Mouse (Mus musculus) T-cell, adult 2 months (primary cell): ENCODE measurements at regions not wholly inside any gene's neighbourhood (a gene's known extent, or its start where the extent isn't known, plus 50 kb on each side); places are given as distances from the start of the nearest gene placed in this dataset.

ENCODE experiments used
- DNase-seq: peaks from one replicate; pipeline ENCODE4 v3.0.0; 2022; ENCODE audit warnings: low spot score

GRCm38 (mm10) chr15:96772701-96773100 is 73.2 kb upstream of the Slc38a2 start:
- no peak for DNase-seq

GRCm38 (mm10) chr15:96770786-96771185 is 71.3 kb upstream of the Slc38a2 start:
- peak; percentile 77 for DNase-seq

- no peak for DNase-seq
These were observed 70.8 kb upstream of the Slc38a2 start for GRCm38 (mm10) chr15:96770299-96770698.

GRCm38 (mm10) chr15:96769751-96770150 is 70.2 kb upstream of the Slc38a2 start:
- no peak for DNase-seq

- no peak for DNase-seq
These were observed 68.9 kb upstream of the Slc38a2 start for GRCm38 (mm10) chr15:96768301-96768993.

GRCm38 (mm10) chr15:96767188-96767587 is 67.7 kb upstream of the Slc38a2 start:
- DNase-seq = no peak

GRCm38 (mm10) chr15:96766238-96766637 is 66.7 kb upstream of the Slc38a2 start:
- no peak for DNase-seq

GRCm38 (mm10) chr15:96763611-96764010 is 64.1 kb upstream of the Slc38a2 start:
- no peak for DNase-seq

- DNase-seq = no peak
These were observed 59.8 kb upstream of the Slc38a2 start for GRCm38 (mm10) chr15:96759078-96759995.

GRCm38 (mm10) chr15:96757446-96758198 is 58.1 kb upstream of the Slc38a2 start:
- peak; percentile 49 for DNase-seq

GRCm38 (mm10) chr15:96756456-96756855 is 56.9 kb upstream of the Slc38a2 start:
- DNase-seq = no peak

GRCm38 (mm10) chr15:96755951-96756350 is 56.4 kb upstream of the Slc38a2 start:
- DNase-seq = no peak

GRCm38 (mm10) chr15:96755322-96755942 is 55.9 kb upstream of the Slc38a2 start:
- no peak for DNase-seq

- DNase-seq = no peak
These were observed 54.5 kb upstream of the Slc38a2 start for GRCm38 (mm10) chr15:96754079-96754478.

- no peak for DNase-seq
These were observed 53.2 kb upstream of the Slc38a2 start for GRCm38 (mm10) chr15:96752719-96753118.

- no peak for DNase-seq
These were observed 52.5 kb upstream of the Slc38a2 start for GRCm38 (mm10) chr15:96752062-96752358.

GRCm38 (mm10) chr15:96751243-96752061 is 51.9 kb upstream of the Slc38a2 start:
- no peak for DNase-seq

- no peak for DNase-seq
These were observed 50.2 kb upstream of the Slc38a2 start for GRCm38 (mm10) chr15:96749534-96750256.
